Mouse (Mus musculus) liver, embryonic 14.5 days (tissue): ENCODE measurements around the gene Cdh23.

ENCODE experiments used
- CTCF ChIP-seq: IDR thresholded peaks from 2 replicates; pipeline ENCODE4 v1.5.1; 2016; ENCODE audit warnings: antibody characterized with exemption, low read depth, control low read depth
- EP300 ChIP-seq: IDR thresholded peaks from 2 replicates; pipeline ENCODE4 v1.6.1; 2016; ENCODE audit warnings: antibody characterized with exemption, low read depth

DNA sequence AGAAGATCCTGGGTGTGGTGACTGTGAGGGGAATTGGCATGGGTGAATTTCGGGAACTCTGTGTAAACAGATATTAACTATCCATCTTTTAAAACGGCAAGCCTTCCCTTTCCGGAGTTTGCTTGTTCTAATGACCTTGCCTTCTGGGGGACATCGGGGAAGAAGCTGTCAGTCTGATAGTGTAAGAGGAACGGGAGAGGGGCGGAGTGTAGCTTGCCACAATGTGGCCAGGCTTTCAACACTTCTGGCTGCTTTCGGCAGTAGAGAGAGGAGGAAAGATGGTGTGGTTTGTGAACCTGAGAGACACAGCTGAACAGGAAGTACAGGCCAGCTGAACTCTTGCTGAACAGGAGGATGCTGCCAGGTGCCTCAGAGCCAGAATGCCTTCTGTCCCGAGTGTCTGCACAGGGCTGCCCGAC lies 306.8 kb downstream of the Cdh23 start:
- TF ChIP-seq EP300 (no peak), CTCF (no peak)
